Mouse (Mus musculus) liver, embryonic 12.5 days (tissue): ENCODE data around the gene Igfbp3. TPM values are rescaled to one million over a fixed set of nuclear protein-coding genes. Genes with fewer than 3 reads are reported as not detected.

ENCODE experiments used
- ATAC-seq: fragments of 200-750 bp; cut with Nextera tagmentation; 2 replicates; pipeline ENCODE4 v1.8.0; 2017; ENCODE audit warnings: moderate number of reproducible peaks, mild to moderate bottlenecking, moderate library complexity
- H3K27ac ChIP-seq: fragments of 300-500 bp; sonication (generic); 2 replicates; pipeline ENCODE4 v1.5.1; 2016; ENCODE audit warnings: mild to moderate bottlenecking
- H3K27me3 ChIP-seq: fragments of 300-500 bp; sonication (generic); replicated peaks from 2 replicates; pipeline ENCODE4 v1.6.1; 2016; ENCODE audit warnings: mild to moderate bottlenecking, moderate library complexity
- H3K36me3 ChIP-seq: fragments of 300-500 bp; sonication (generic); 2 replicates; pipeline ENCODE4 v1.6.1; 2016; ENCODE audit warnings: mild to moderate bottlenecking, moderate library complexity
- H3K4me1 ChIP-seq: fragments of 300-500 bp; sonication (generic); 2 replicates; pipeline ENCODE4 v1.6.1; 2016
- H3K4me2 ChIP-seq: fragments of 300-500 bp; sonication (generic); 2 replicates; pipeline ENCODE4 v1.6.1; 2016; ENCODE audit warnings: mild to moderate bottlenecking, moderate library complexity
- H3K4me3 ChIP-seq: fragments of 300-500 bp; sonication (generic); 2 replicates; pipeline ENCODE4 v1.5.1; 2016; ENCODE audit warnings: mild to moderate bottlenecking, moderate library complexity
- H3K9ac ChIP-seq: fragments of 300-500 bp; sonication (generic); 2 replicates; pipeline ENCODE4 v1.6.1; 2016; ENCODE audit warnings: mild to moderate bottlenecking, moderate library complexity
- H3K9me3 ChIP-seq: fragments of 300-500 bp; sonication (generic); replicated peaks from 2 replicates; pipeline ENCODE4 v1.6.1; 2016; ENCODE audit warnings: mild to moderate bottlenecking, moderate library complexity
- WGBS: fragments of 180-500 bp; shearing (Covaris S2); methylation state at CpG from one replicate; pipeline ENCODE4 v1.1.7; 2016; ENCODE audit not compliant: insufficient replicate concordance; 5-methylcytosine and 5-hydroxymethylcytosine counted together
- polyA plus RNA-seq: library from polyadenylated mRNA; unstranded; fragments of >200 nt; fragmentation: Nextera tagmentation; extraction: Ambion mirVana; gene quantifications from 2 replicates; pipeline ENCODE4 v1.2.1, GENCODE M21; 2016

Igfbp3 gene
- polyA plus RNA-seq, 1 experiment from 2014 or later: 42.6 TPM

- no peaks in the 10 kb centered on the region for H3K9me3 ChIP-seq
- H3K27me3 ChIP-seq: no peaks in the 10 kb centered on the region
- 70% methylated on average over 13 of the region's 13 CpGs for WGBS
- no peak within 1 kb of the TSS for H3K4me2 ChIP-seq
- H3K4me3 ChIP-seq: no peak within 1 kb of the TSS
- no peak within 1 kb of the TSS for H3K9ac ChIP-seq
- H3K4me1 ChIP-seq: no peaks in the 10 kb centered on the region
- no peak within 1 kb of the TSS for H3K27ac ChIP-seq
- ATAC-seq: no peak
- no peaks in the 10 kb centered on the region for H3K36me3 ChIP-seq
These were observed 25.3 kb downstream of the Igfbp3 start, which contains the start of gene Gm11985 for GRCm38 (mm10) chr11:7188469-7188868. Gene Gm11985 (minus strand): TSS chr11:7188569.

- ATAC-seq: no peak
- Histone ChIP-seq H3K9ac (no peak overlapping the region), H3K9me3 (no peaks in the 10 kb centered on the region), H3K36me3 (no peaks in the 10 kb centered on the region), H3K27me3 (no peaks in the 10 kb centered on the region), H3K4me3 (no peak overlapping the region), H3K4me1 (no peaks in the 10 kb centered on the region), H3K27ac (no peak overlapping the region), H3K4me2 (no peak overlapping the region)
- 52% methylated on average over 8 of the region's 8 CpGs for WGBS
These were observed 26.3 kb downstream of the Igfbp3 start for GRCm38 (mm10) chr11:7187472-7187871.

- Histone ChIP-seq H3K9me3 (no peaks in the 10 kb centered on the region), H3K9ac (no peak overlapping the region), H3K4me2 (no peak overlapping the region), H3K4me3 (no peak overlapping the region), H3K36me3 (no peaks in the 10 kb centered on the region), H3K27me3 (no peaks in the 10 kb centered on the region), H3K4me1 (no peaks in the 10 kb centered on the region), H3K27ac (no peak overlapping the region)
- 20% methylated on average over 1 of the region's 1 CpGs for WGBS
- no peak for ATAC-seq
These were observed 29.3 kb downstream of the Igfbp3 start for GRCm38 (mm10) chr11:7184420-7184819.

GRCm38 (mm10) chr11:7182409-7183042, 31.2 kb downstream of the Igfbp3 start:
- H3K9me3 ChIP-seq: no peaks in the 10 kb centered on the region
- no peaks in the 10 kb centered on the region for H3K36me3 ChIP-seq
- no peaks in the 10 kb centered on the region for H3K27me3 ChIP-seq
- no peak overlapping the region for H3K4me3 ChIP-seq
- no peak for ATAC-seq
- no peak overlapping the region for H3K4me2 ChIP-seq
- no peak overlapping the region for H3K27ac ChIP-seq
- H3K9ac ChIP-seq: no peak overlapping the region
- 57% methylated on average over 8 of the region's 8 CpGs for WGBS
- no peaks in the 10 kb centered on the region for H3K4me1 ChIP-seq

- Histone ChIP-seq H3K9me3 (no peaks in the 10 kb centered on the region), H3K4me1 (no peaks in the 10 kb centered on the region), H3K27me3 (no peaks in the 10 kb centered on the region), H3K9ac (no peak overlapping the region), H3K4me2 (no peak overlapping the region), H3K4me3 (no peak overlapping the region), H3K36me3 (no peaks in the 10 kb centered on the region), H3K27ac (no peak overlapping the region)
- WGBS: 54% methylated on average over 2 of the region's 2 CpGs
- ATAC-seq: no peak
These were observed 34.4 kb downstream of the Igfbp3 start for GRCm38 (mm10) chr11:7179276-7179675.

- no peak overlapping the region for H3K4me2 ChIP-seq
- no peaks in the 10 kb centered on the region for H3K27me3 ChIP-seq
- no peak for ATAC-seq
- H3K4me1 ChIP-seq: no peaks in the 10 kb centered on the region
- no peaks in the 10 kb centered on the region for H3K36me3 ChIP-seq
- H3K9ac ChIP-seq: no peak overlapping the region
- H3K9me3 ChIP-seq: no peaks in the 10 kb centered on the region
- H3K4me3 ChIP-seq: no peak overlapping the region
- no peak overlapping the region for H3K27ac ChIP-seq
- WGBS: 60% methylated on average over 4 of the region's 4 CpGs
These were observed 35.0 kb downstream of the Igfbp3 start for GRCm38 (mm10) chr11:7178724-7179123.

GRCm38 (mm10) chr11:7173664-7174063, 40.1 kb downstream of the Igfbp3 start:
- H3K36me3 ChIP-seq: no peaks in the 10 kb centered on the region
- H3K9ac ChIP-seq: no peak overlapping the region
- no peaks in the 10 kb centered on the region for H3K27me3 ChIP-seq
- no peaks in the 10 kb centered on the region for H3K9me3 ChIP-seq
- no peaks in the 10 kb centered on the region for H3K4me1 ChIP-seq
- no peak overlapping the region for H3K27ac ChIP-seq
- WGBS: 54% methylated on average over 6 of the region's 6 CpGs
- no peak overlapping the region for H3K4me3 ChIP-seq
- no peak for ATAC-seq
- H3K4me2 ChIP-seq: no peak overlapping the region

GRCm38 (mm10) chr11:7169645-7170044, 44.1 kb downstream of the Igfbp3 start:
- Histone ChIP-seq H3K36me3 (no peaks in the 10 kb centered on the region), H3K9me3 (no peaks in the 10 kb centered on the region), H3K4me2 (no peak overlapping the region), H3K4me3 (no peak overlapping the region), H3K27ac (no peak overlapping the region), H3K27me3 (no peaks in the 10 kb centered on the region), H3K4me1 (no peaks in the 10 kb centered on the region), H3K9ac (no peak overlapping the region)
- peak; percentile 37; the same call in 1 of the 2 replicates for ATAC-seq
- WGBS: 64% methylated on average over 1 of the region's 1 CpGs

GRCm38 (mm10) chr11:7164416-7164815, 49.3 kb downstream of the Igfbp3 start:
- H3K36me3 ChIP-seq: no peaks in the 10 kb centered on the region
- no peaks in the 10 kb centered on the region for H3K27me3 ChIP-seq
- peaks cover 14% of the 10 kb centered on the region for H3K4me1 ChIP-seq
- H3K4me3 ChIP-seq: no peak overlapping the region
- H3K9ac ChIP-seq: no peak overlapping the region
- no peak overlapping the region for H3K4me2 ChIP-seq
- H3K27ac ChIP-seq: no peak overlapping the region
- no peaks in the 10 kb centered on the region for H3K9me3 ChIP-seq
- WGBS: 72% methylated on average over 4 of the region's 4 CpGs
- no peak for ATAC-seq

GRCm38 (mm10) chr11:7161502-7162174, 52.1 kb downstream of the Igfbp3 start:
- Histone ChIP-seq H3K27me3 (no peaks in the 10 kb centered on the region), H3K27ac (peak overlapping the region; percentile 64; the same call in 1 of the 2 replicates), H3K4me1 (peaks cover 17% of the 10 kb centered on the region), H3K9ac (no peak overlapping the region), H3K4me2 (no peak overlapping the region), H3K36me3 (no peaks in the 10 kb centered on the region), H3K4me3 (no peak overlapping the region), H3K9me3 (no peaks in the 10 kb centered on the region)
- ATAC-seq: 0 out of 2 replicates have a peak, but pooled peaks have one; percentile 40
- WGBS: 60% methylated on average over 8 of the region's 8 CpGs

- H3K9me3 ChIP-seq: no peaks in the 10 kb centered on the region
- H3K27me3 ChIP-seq: no peaks in the 10 kb centered on the region
- 45% methylated on average over 4 of the region's 4 CpGs for WGBS
- no peak overlapping the region for H3K9ac ChIP-seq
- H3K4me3 ChIP-seq: no peak overlapping the region
- H3K27ac ChIP-seq: peak overlapping the region; percentile 64
- ATAC-seq: peak; percentile 52
- H3K4me1 ChIP-seq: peaks cover 17% of the 10 kb centered on the region
- no peaks in the 10 kb centered on the region for H3K36me3 ChIP-seq
- no peak overlapping the region for H3K4me2 ChIP-seq
These were observed 53.1 kb downstream of the Igfbp3 start for GRCm38 (mm10) chr11:7160637-7161101.

GRCm38 (mm10) chr11:7160146-7160545, 53.6 kb downstream of the Igfbp3 start:
- Histone ChIP-seq H3K4me2 (no peak overlapping the region), H3K4me1 (peaks cover 17% of the 10 kb centered on the region), H3K9me3 (no peaks in the 10 kb centered on the region), H3K4me3 (no peak overlapping the region), H3K27ac (peak overlapping the region; percentile 64; the same call in 1 of the 2 replicates), H3K9ac (no peak overlapping the region), H3K27me3 (no peaks in the 10 kb centered on the region), H3K36me3 (no peaks in the 10 kb centered on the region)
- WGBS: 72% methylated on average over 6 of the region's 6 CpGs
- ATAC-seq: no peak
